20 mouse cellular contexts compared by ENCODE assay signal in genomic region chr9:70818739-70819138, GRCm38 (mm10).
DNase-seq lines count a peak whose midpoint lies in the region; ATAC-seq and TF ChIP-seq lines count a peak whose summit lies in the region.
"Had no signal": no experiment of that assay in that cellular context is flagged by ENCODE, and none has a peak within 500 bp of the region (broad histone marks: within the 10 kb centered on the region; RNA-seq: fewer than 3 reads in every experiment).

No protein-coding gene starts in this region.

- ATAC-seq in intestine, embryonic 15.5 days = peak; percentile 77
- ATAC-seq in intestine, postnatal 0 days = peak; percentile 50; the same call in 1 of the 2 replicates
- ATAC-seq: activated CD4-positive, CD25-positive, alpha-beta regulatory T cell, adult 4 months; forebrain, embryonic 13.5 days; forebrain, embryonic 15.5 days; forebrain, postnatal 0 days; Patski had no signal

- no peaks in the 10 kb centered on the region for H3K36me3 ChIP-seq in E14TG2a.4 (ENCODE audit: insufficient read depth, low read length)
- no peaks in the 10 kb centered on the region for H3K36me3 ChIP-seq in intestine, embryonic 15.5 days
- no peaks in the 10 kb centered on the region for H3K36me3 ChIP-seq in intestine, postnatal 0 days (ENCODE audit: control insufficient read depth, insufficient read depth)
- H3K36me3 ChIP-seq: embryonic facial prominence, embryonic 10.5 days; embryonic facial prominence, embryonic 12.5 days; forebrain, embryonic 15.5 days; G1E had no signal

- H3K9ac ChIP-seq in intestine, embryonic 15.5 days = no peak overlapping the region
- no peak overlapping the region for H3K9ac ChIP-seq in intestine, postnatal 0 days (ENCODE audit: low read depth, low read length)
- H3K9ac ChIP-seq: embryonic facial prominence, embryonic 12.5 days; forebrain, embryonic 13.5 days; forebrain, embryonic 15.5 days; forebrain, postnatal 0 days had no signal

- H3K9me3 ChIP-seq in E14TG2a.4 (ENCODE audit: low read length) = no peaks in the 10 kb centered on the region
- no peaks in the 10 kb centered on the region for H3K9me3 ChIP-seq in intestine, embryonic 15.5 days
- no peaks in the 10 kb centered on the region for H3K9me3 ChIP-seq in intestine, postnatal 0 days (ENCODE audit: control insufficient read depth)
- H3K9me3 ChIP-seq: embryonic facial prominence, embryonic 10.5 days; embryonic facial prominence, embryonic 12.5 days; forebrain, embryonic 13.5 days; forebrain, embryonic 15.5 days; G1E had no signal

- peak overlapping the region; percentile 29; the same call in 1 of the 2 replicates for H3K4me3 ChIP-seq in E14TG2a.4 (replicated peaks; ENCODE audit: low read length)
- no peak overlapping the region for H3K4me3 ChIP-seq in intestine, embryonic 15.5 days (replicated peaks)
- no peak overlapping the region for H3K4me3 ChIP-seq in intestine, postnatal 0 days (ENCODE audit: low read depth, low read length)
- H3K4me3 ChIP-seq: embryonic facial prominence, embryonic 10.5 days; embryonic facial prominence, embryonic 12.5 days; forebrain, embryonic 13.5 days; forebrain, embryonic 15.5 days had no signal

- peaks cover 73% of the 10 kb centered on the region for H3K4me1 ChIP-seq in E14TG2a.4 (replicated peaks; ENCODE audit: low read depth, low read length)
- H3K4me1 ChIP-seq in intestine, embryonic 15.5 days (replicated peaks) = 0 out of 2 replicates have a peak, but pooled peaks cover 2% of the 10 kb centered on the region
- 0 out of 2 replicates have a peak, but pooled peaks cover 2% of the 10 kb centered on the region for H3K4me1 ChIP-seq in intestine, postnatal 0 days (replicated peaks; ENCODE audit: control insufficient read depth, insufficient read depth, low read length)
- H3K4me1 ChIP-seq: embryonic facial prominence, embryonic 12.5 days had no signal

- WGBS in intestine, embryonic 15.5 days = 64% methylated on average over 14 of the region's 14 CpGs
- WGBS in intestine, postnatal 0 days = 43% methylated on average over 14 of the region's 14 CpGs

- H3K27me3 ChIP-seq in E14TG2a.4 (ENCODE audit: insufficient read depth, low read length) = peaks cover 19% of the 10 kb centered on the region
- H3K27me3 ChIP-seq in intestine, embryonic 15.5 days (replicated peaks) = no peaks in the 10 kb centered on the region
- H3K27me3 ChIP-seq in intestine, postnatal 0 days (replicated peaks; ENCODE audit: control insufficient read depth, insufficient read depth, low read length) = no peaks in the 10 kb centered on the region
- H3K27me3 ChIP-seq: embryonic facial prominence, embryonic 12.5 days; forebrain, embryonic 13.5 days; forebrain, embryonic 15.5 days; Patski had no signal

- DNase-seq in left cerebral cortex, adult 8-10 months (ENCODE audit: low spot score in 2 of 2) = no peak
- DNase-seq in gastrocnemius, postnatal 25 days = no peak
- DNase-seq: adrenal gland, adult 8-10 months; adrenal gland, postnatal 14 days; adrenal gland, postnatal 36 days; cerebellum, adult 11-12 months; cerebellum, adult 2 months; cerebellum, adult 9-10 months; cerebellum, postnatal 25 days; forebrain, postnatal 0 days had no signal

- TF ChIP-seq CTCF in E14TG2a.4 (conservative IDR thresholded peaks at IDR 0.05; ENCODE audit: low read length) = no peak
- no peak for TF ChIP-seq CTCF in intestine, postnatal 0 days (IDR thresholded peaks at IDR 0.05; ENCODE audit: low read depth)

- no peak overlapping the region for H3K27ac ChIP-seq in intestine, embryonic 15.5 days
- no peak overlapping the region for H3K27ac ChIP-seq in intestine, postnatal 0 days (ENCODE audit: low read depth, low read length)
- H3K27ac ChIP-seq: embryonic facial prominence, embryonic 10.5 days; embryonic facial prominence, embryonic 12.5 days; forebrain, embryonic 13.5 days; forebrain, embryonic 15.5 days had no signal

- H3K4me2 ChIP-seq in intestine, embryonic 15.5 days (replicated peaks) = no peak overlapping the region
- H3K4me2 ChIP-seq in intestine, postnatal 0 days (replicated peaks; ENCODE audit: low read depth) = no peak overlapping the region
- H3K4me2 ChIP-seq: embryonic facial prominence, embryonic 12.5 days; forebrain, embryonic 13.5 days; forebrain, embryonic 15.5 days had no signal
